Mouse (Mus musculus) T-helper 2 cell (primary cell): ENCODE results near the gene Fam122a.

Experiments
- in situ Hi-C: fragments of 300-600 bp; cut with MboI, MseI; formaldehyde crosslinking; loops from one replicate; pipeline ENCODE4 v1.15.1; 2025; ENCODE audit warnings: high pct_unique_total_duplicates

Fam122a gene

GRCm38 (mm10) chr19:24431381-24431780, 45.8 kb downstream of the Fam122a start:
- in situ Hi-C loops: no loop called here

- in situ Hi-C loops: no loop called here
Measured at GRCm38 (mm10) chr19:24428011-24428410, 49.1 kb downstream of the Fam122a start.

- in situ Hi-C loops: no loop called here
Measured at GRCm38 (mm10) chr19:24427258-24427657, 49.9 kb downstream of the Fam122a start.

GRCm38 (mm10) chr19:24426759-24427181, 50.4 kb downstream of the Fam122a start:
- in situ Hi-C loops: no loop called here
